Mouse (Mus musculus): ENCODE results near the gene Arid1b.

Arid1b gene

DNA sequence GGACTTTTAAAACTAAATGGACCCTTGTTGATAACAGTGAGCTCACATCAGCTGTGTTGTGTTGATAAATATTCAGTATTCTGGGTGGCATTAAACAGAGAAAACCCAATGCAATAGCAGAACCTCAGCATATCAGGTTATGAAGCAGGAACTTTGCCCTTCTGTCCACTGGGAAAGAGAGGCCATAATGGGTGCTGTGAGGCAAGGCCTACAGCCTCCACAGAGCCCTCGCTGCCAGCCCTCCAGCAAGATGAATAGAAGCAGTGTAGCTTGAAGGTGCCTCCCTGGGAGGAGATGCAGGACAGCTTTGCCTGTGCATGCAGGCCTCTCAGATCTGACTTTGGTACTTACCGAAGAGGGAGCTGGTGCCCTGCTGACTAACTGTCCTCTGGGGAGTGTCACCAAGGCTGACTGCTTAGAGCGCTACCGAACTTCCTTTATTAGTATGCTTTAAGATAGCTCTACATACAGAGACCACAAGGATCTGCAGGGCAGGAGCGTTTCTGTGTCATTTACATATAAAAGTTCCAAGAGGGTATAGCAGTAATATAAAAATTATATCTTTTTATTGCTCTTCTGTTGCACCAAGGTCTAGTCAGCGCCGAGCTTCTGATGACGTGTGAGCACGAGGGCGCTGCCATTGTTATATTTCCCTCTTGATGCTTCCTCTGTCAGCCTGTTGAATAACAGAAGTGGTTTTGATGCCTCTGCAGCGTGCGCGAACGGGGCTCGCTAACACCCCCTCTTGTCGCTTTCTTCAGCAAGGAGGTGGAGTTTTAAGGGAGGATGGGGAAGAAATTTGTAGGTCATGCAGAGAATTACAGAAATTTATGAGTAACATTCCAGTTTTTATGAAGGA is 244.5 kb downstream of the Arid1b start:
- no peak for DNase-seq (ENCODE audit: low read depth, low spot score)

DNA sequence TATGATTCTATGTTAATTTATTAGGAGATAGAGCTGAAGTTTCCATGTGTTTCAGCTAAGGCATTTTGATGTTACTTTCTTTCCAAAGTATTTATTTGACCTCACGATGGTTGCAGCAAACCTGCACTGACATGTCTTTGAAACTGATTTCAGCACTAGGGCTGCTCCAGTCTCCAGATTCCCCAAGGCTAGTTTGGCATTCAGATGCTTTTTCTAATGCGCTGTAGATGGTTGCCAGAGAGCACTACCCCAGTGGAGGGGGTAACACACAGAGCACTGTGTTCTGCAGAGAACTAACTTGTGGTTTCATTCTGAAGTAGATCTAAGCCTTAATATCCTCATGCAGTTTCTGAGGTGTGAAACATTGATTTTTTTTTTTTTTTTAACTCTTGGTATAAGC is 250.4 kb downstream of the Arid1b start:
- no peak for DNase-seq (ENCODE audit: low read depth, low spot score)

DNA sequence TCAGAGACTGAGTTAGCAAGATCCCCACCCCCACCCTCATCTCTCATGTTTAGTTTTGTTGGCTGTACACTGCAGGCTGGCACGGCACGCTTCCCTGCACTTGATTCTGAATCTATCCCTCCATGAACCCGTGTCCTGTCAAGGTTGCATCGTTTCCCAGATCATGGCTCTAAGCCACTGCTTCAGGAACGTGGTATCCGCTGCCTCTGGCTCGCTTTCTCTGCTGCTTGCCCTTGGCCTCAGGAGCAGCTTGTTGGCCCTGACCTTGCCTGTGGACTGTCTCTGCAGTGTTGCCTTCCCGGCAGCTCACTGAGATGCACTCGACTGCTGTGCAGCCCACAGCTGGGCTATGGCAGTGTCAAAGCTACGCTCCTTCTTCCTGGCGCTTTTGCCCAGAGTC is 252.6 kb downstream of the Arid1b start:
- DNase-seq (ENCODE audit: low read depth, low spot score): no peak

DNA sequence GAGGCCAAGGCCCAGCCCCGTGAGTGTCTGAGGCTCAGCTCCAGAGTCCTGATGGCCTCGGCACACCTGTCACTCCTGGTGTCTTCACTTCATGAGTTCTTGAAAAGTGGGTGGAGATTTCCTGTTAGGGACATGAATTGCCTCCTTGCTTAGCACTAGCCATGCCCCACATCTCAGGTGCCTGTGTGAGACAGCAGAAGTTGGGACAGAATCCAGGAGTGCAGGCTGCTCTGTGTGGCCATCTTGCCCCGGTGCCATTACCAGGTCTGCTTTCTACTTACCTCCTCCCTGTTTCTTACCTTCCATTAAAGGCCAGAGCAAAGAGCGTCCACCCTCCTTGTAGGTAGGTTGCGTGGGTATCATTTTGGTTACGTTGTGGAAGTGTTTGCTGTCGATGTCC is 253.1 kb downstream of the Arid1b start:
- DNase-seq (ENCODE audit: low read depth, low spot score): no peak

DNA sequence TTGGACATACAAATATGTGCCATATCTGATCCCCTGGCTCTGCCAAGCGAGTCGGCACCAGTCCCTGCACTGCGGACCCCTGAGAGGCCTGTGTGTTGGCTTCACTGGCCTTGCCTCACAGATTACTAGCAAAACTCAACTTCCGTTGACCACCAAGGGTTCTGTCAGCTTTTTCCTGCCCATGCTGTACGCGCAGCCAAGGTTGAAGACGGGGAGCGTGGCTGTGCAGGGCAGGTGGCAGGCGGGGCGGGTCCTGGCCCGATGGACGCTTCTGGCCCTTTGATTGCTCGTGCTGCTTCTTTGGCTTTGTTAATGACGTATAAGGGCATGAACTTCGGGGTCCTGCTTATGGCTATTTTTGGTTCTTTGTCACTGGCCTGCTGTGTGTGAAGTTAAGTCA is 253.6 kb downstream of the Arid1b start:
- DNase-seq (ENCODE audit: low read depth, low spot score): no peak

DNA sequence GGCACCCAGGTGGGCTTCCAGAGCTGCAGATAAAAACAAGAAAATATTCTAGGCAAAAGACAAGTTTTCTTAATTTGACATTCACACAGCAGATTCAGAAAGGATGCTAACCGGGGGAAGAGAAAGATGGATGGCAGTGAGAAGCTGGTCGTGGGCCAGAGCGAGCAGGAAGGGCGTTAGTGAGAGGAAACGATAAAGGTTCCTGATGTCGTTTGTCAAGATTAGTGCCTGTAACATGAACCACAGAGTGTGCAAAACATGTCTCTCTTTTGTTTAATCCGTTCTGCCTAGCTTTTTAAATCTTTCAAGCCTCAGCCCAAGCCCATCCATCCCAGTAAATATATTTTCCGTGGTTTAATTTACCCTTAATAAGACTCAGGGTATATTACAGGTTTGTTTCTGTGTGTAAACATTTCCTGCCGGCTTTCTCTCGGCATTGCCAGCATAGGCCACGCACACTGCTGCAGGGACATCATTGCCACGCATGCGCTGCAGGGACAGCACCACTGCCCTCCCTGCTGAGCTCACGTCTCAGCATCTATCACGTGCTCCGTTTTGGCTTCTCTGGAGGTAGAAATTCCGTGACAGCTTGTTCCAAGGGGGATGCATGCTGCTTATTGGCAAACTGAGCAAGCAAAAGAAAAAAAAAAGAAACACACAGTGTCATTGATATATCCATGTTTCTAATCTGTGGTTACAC is 255.0 kb downstream of the Arid1b start:
- no peak for DNase-seq (ENCODE audit: low read depth, low spot score)

DNA sequence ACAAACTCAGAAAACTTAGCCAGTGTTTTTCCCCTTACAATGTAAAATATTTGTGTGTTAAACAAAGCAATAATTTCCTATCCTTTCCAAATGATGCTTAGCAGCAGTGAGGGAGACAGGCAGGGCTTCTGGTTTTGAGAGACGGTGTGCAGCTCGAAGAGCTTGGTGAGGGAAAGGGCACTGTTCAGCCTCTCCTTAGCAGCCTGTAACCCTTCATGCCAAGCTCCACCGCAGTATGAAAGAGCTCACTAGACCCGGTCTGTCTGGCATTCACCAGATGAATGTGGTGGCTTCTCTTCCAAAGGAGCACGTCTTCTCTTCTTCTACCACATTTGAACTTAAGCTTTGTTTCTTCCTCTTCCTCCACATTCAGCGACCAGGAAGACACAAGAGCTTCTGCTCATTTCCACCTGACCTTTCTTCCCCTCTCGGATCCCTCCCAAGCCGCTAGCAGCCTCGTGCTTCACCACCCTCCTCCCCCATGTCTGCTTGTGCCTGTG is 255.6 kb downstream of the Arid1b start:
- no peak for DNase-seq (ENCODE audit: low read depth, low spot score)

DNA sequence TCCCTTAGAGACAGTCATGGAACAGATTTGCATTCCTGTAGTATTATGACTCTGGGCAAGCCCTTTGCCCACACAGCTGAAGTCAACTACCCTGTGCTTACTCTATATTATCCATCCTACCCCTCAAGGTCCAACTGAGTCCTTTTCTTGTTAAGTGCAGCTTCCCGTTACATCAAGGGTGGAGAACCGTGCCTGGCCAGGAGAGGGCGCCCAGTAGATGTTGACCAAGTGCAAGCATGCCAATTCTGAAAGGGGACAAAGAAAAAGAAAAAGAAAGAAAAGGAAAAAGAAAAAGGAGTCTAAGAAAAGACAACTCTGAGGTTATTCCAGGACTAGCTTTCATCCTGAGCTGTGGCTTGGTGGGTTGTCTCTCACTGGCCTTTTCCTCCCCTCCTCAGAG is 258.3 kb downstream of the Arid1b start:
- DNase-seq (ENCODE audit: low read depth, low spot score): no peak

DNA sequence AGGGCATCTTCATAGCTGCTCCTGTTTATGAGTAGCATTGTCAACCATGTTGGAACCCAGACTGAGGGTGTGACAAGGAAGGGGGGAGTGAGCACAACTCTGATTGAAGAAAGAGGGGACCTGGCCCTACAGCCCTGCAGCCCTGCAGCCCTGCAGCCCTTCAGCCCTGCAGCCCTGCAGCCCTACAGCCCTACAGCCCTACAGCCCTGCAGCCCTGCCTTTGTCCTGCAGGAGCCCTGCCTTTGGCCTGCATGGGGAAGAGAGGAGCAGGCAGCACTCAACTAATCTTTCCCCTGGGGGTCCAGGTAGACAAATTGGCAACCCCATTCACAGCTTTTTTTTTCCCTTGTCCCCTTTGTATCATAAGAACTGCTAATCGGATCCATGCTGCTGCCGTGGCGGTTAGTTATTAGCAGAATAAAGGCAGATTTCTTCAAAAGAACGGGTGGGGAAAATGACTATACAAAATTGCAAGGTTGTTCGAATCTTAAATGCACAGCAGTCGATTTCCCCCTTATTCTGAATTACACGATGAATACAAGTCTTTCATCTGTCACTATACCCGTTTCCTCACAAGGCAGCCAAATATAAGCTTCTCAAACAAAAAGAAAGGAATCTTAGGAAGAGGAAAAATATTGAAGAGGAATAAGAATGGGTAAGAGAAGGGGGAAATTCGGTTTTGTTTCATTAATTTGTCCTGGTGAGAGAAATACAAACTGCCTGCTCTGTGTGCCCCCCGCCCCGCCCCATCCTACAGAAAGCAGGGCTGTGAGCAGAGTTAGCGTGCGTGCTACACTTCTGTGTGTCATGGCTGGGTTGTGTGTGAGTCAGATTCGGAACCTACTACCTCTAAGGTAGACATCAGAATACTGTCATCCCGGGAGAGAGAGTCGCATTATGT is 260.8 kb downstream of the Arid1b start:
- DNase-seq (ENCODE audit: low read depth, low spot score): no peak

DNA sequence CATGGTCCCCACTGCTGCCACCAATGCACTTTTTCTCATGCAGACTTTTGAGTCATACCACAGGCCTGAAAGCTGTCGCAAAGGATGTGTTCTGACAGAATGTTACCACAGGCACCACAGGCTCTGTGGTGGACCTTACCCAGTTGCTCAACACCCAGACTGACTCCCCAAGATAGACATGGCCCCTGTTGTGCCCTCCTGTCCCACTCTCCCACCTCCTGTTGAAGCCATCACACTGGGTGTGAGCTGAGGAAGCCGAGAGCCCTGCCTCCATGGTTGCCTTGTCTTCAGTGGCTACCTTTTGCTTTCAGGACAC is 261.4 kb downstream of the Arid1b start:
- no peak for DNase-seq (ENCODE audit: low read depth, low spot score)

DNA sequence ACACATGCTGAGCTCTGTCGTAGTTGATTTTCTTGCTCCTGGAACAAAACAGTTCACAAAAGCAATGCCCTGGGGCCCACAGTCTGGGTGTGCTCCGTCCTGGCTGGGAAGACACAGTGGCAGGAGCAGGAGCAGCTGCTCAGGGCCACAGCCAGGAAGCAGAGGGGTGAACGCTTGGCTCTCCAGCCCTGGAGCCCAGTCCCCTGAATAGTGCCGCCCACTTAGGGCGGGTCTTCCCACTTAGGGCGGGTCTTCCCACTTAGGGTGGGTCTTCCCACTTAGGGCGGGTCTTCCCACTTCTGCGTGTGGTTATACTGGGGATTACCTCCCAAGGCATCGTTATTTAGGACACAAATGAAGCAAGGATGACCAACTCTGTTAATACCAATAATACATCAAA is 264.8 kb downstream of the Arid1b start:
- no peak for DNase-seq (ENCODE audit: low read depth, low spot score)

DNA sequence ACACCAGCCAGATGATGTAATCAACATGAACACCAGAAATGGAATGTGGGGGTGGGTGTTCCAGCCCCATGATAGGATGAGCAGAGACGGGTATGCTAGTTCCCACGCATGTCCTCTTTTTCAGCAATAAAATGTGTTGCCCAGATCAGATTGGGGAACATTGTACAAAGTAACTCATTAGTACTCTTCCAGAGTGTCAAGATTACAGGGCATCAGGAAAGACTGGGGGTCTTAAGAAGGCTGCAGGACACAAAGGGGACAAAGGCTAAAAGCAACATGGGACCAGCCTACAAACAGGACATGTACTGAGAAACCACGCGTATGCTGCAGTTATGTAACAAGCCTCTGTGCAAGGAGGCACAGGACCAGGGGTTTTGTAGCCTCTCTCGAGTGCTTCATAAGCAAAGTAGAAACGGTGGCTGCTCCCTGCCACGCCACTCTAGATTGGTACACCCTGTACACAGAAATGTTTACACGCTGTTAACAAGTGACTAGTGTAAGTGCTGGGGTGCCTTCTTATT is 267.1 kb downstream of the Arid1b start:
- no peak for DNase-seq (ENCODE audit: low read depth, low spot score)

DNA sequence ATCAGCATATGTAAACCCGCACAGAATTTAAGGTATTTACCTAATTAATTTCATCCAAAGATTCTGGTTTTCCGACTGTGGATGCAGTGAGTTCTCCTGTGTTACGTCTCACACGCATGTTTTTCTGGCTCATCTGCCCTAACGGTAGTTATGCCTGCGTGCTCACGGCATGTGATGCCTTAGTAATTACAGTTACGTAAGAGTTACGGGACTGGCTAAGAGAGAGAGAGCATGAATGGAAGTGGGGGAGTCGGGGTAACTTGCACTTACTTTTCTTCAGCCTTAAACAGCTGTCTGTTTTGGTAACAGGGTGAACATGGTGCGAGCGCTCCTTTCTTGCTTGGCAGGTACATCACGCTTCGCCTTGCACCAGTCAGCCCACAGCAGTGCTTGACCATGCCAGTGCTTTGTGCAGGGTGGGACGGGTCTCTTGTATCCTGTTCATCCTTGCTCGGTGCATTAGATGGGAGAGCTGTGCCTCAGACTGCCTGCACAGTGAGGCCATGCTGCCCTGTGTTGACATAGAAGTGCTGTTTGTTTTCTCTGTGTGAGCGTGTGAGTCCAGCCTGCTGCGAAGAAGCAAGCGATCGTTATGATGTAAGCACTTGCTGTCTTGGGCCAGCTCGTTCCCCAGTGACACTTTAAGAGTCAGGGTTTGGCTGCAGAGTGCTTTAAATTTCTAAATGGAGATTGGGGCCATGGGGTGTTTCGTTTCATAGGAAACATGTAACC is 267.9 kb downstream of the Arid1b start:
- DNase-seq (ENCODE audit: low read depth, low spot score): no peak

DNA sequence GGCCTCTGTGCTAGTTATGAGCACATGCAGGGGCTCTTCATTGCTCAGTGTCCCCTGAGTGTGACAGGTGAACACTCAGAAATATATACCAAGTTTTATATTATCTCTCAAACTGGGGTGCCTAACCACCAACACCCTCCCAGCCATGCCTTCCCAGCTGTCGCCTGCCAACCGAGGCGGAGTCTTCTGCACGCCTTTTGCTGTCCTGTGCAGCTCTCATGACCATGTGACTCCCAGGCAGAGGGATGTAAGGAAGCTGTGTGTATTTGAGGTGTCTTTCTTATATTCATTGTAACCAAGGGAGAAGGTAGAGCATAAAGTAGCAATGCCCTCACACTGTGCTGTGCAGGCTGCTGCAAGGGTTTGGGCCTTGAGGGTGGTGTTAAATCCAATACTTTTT is 268.7 kb downstream of the Arid1b start:
- no peak for DNase-seq (ENCODE audit: low read depth, low spot score)

DNA sequence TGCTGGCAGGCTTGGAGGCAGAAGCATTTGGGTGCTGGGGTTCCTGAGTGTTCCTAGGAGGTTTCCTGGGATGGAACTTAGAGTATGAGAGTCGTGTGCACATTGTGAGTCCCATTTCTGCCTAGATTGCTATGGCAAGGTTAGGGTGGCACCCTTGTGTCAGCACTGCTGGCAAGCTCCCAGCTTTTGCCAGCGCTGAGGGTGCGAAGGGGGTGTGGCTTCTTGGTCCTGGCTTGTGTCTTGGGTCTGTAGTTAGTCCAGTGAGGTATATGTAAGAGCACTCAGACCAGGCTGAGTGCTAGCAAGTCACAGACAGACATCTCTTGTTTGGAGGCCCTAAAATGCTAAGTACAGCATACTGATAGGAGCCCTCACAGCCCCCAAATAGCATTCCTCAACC is 270.7 kb downstream of the Arid1b start:
- no peak for DNase-seq (ENCODE audit: low read depth, low spot score)

DNA sequence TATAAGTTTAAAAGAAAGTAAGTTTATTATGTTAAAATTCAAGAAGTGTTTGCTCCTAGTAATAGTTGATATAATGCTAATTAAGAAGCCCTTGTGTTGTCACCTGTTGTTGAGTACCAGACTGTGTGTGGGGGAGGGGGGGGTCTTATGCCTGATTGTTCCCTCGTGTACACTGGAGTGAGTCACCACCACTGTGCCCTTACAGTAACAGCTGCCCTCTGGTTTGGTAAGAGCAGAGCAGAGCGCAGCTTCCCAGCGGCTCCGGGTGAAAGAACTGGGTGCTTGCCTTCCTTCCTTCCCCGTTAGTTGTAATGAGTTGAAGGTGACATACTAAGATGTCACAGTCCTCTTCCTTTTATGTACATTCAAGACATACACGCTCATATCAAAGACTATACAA is 271.5 kb downstream of the Arid1b start:
- no peak for DNase-seq (ENCODE audit: low read depth, low spot score)

DNA sequence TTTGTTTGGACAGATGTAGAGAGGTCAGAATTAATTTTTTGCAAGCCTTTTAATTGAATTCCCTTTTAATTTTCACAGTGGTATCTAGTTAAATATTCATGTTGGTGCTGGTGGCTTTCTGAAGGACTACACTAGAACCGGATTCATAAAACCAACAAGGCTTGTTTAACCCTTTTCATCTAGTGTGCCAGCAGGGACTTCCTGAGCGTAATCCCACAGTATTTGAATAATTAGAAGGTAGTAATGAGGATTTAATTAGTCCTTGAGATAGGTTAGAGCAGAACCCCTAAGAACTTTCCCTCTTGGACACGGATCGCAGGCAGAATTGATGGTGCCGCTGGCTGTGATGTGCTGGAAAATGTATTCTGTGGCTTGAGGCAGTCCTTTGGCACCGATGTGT is 273.6 kb downstream of the Arid1b start:
- no peak for DNase-seq (ENCODE audit: low read depth, low spot score)

DNA sequence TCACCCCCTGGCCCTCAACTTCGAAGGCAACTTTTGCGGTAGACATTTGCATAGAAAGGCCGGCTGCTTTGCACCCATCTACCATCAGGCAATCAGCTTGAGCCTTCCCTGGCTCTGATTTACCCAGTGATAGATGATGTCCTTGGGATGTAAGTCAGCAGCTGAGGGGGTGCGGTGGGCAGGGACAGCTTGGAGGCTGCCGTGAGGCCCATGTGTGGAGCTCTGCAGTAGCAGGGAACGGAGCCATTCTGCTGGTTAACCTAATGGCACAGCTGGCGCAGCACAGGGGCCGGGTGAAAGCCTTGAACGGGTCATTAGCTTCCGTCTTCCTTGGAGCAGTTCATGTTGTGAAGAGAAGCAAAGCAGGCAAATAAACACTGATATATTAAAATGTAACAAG is 275.2 kb downstream of the Arid1b start:
- DNase-seq (ENCODE audit: low read depth, low spot score): no peak

DNA sequence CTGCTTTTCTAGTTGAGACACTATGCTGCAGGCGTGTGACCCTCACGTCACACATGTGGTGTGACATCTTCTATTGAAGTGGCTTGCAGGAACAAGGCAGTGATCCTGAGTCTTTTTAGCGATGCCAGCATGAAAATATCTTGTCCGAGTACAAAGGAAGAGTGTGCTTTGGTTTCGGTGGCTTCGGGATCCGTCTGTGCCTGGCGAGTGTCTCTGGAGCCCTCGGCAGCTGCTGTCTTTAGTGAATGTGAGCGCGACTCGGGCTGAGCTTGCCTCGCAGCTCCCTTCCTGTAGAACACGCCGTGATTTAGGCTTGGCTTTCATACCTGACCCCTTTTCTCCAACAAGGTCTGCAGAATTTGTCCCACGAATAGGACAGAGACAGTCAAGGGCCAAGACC is 275.6 kb downstream of the Arid1b start:
- DNase-seq (ENCODE audit: low read depth, low spot score): no peak

DNA sequence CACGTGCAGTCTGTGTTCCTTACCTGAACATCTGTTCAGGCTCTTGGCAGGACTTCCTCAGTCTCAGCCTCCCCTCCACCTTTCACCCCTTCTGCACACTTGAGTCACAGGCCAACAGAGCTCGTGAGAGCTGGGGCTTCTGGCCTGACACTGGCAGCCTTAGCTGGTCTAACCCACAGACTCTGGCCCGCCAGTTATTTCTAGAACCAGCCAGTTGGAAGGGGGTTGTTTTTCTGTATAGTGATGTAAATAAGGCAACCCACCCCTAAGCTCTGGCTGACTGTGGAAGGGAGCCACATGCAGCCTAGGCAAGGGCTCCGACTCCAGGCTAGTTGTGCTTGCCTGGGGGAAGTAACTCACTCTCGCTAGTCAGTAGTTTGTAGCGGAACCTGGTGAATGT is 276.7 kb downstream of the Arid1b start:
- DNase-seq (ENCODE audit: low read depth, low spot score): no peak

DNA sequence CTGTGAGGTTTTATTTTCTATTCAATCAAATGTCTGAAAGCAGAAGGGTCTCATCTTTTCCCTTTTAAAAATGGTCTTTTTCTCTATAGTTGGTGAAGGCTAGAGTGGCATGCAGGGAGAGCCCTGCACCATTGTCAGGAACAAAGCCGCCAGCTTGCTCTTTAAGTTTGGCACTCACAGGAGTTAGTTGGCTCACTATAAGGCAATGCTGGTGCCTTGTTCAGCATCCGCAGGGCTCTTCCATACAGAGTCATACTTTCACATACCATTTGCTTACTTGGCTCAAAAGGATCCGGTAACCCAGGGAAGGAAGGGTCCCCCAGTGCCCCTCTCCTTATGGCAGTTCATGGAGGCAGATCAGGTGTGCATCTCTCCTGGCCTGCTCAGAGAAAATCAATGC is 279.0 kb downstream of the Arid1b start:
- no peak for DNase-seq (ENCODE audit: low read depth, low spot score)
